Comparison of ENCODE assay signal across 11 mouse cellular contexts in genomic region chr3:138431835-138432234, GRCm38 (mm10). TPM values are rescaled to one million over a fixed set of nuclear protein-coding genes. Genes with fewer than 3 reads are reported as not detected.
DNase-seq lines count a peak whose midpoint lies in the region; ATAC-seq and TF ChIP-seq lines count a peak whose summit lies in the region.
"Had no signal": no experiment of that assay in that cellular context is flagged by ENCODE, and none has a peak within 500 bp of the region (broad histone marks: within the 10 kb centered on the region; RNA-seq: fewer than 3 reads in every experiment).

No protein-coding gene starts in this region.

- no peak overlapping the region for H3K27ac ChIP-seq in heart, adult 2 months
- H3K27ac ChIP-seq in neural tube, embryonic 14.5 days (ENCODE audit: low read depth, low read length) = no peak overlapping the region
- no peak overlapping the region for H3K27ac ChIP-seq in cerebellum, adult 2 months (ENCODE audit: insufficient read depth, low read length)
- H3K27ac ChIP-seq: midbrain, embryonic 12.5 days; stomach, embryonic 15.5 days had no signal

- no peak overlapping the region for H3K4me3 ChIP-seq in heart, adult 2 months
- no peak overlapping the region for H3K4me3 ChIP-seq in neural tube, embryonic 14.5 days (ENCODE audit: low read depth, low read length)
- no peak overlapping the region for H3K4me3 ChIP-seq in cerebellum, adult 2 months (replicated peaks; ENCODE audit: insufficient read depth, low read depth, low read length)
- H3K4me3 ChIP-seq: erythroblast, embryonic 14.5 days; midbrain, embryonic 12.5 days; stomach, embryonic 15.5 days had no signal

- intact Hi-C loops in heart, adult 2 months (cut with DNase I) = loop anchor here (1.0 to 5.0 kb wide), 3 partner anchors 195 to 234 kb away; no protein-coding TSS in a partner anchor
- intact Hi-C loops in heart, postnatal 25 days (cut with DNase I) = loop anchor here (1.0 kb wide), 2 partner anchors 209 to 234 kb away; no protein-coding TSS in a partner anchor

- no peak for TF ChIP-seq POLR2A in heart, adult 2 months (IDR thresholded peaks at IDR 0.05; ENCODE audit: insufficient read depth, low read depth, low read length)
- TF ChIP-seq POLR2A in cerebellum, adult 2 months (IDR thresholded peaks at IDR 0.05; ENCODE audit: borderline replicate concordance, insufficient read depth, low read length) = no peak

- no peaks in the 10 kb centered on the region for H3K79me2 ChIP-seq in heart, adult 2 months (replicated peaks; ENCODE audit: control insufficient read depth, insufficient read depth, low read length)

- DNase-seq in heart, adult 2 months = no peak
- DNase-seq in heart, postnatal 25 days (ENCODE audit: low spot score) = no peak
- DNase-seq in neural tube, embryonic 10.5 days (ENCODE audit: extremely low spot score, low spot score) = no peak
- no peak for DNase-seq in spleen, postnatal 4 days (ENCODE audit: low spot score in 2 of 2)
- DNase-seq in T-cell, adult 2 months (ENCODE audit: low spot score) = no peak
- no peak for DNase-seq in cerebellum, adult 2 months

- no peak overlapping the region for H3K4me2 ChIP-seq in neural tube, embryonic 14.5 days (ENCODE audit: low read depth, low read length)
- H3K4me2 ChIP-seq: midbrain, embryonic 12.5 days; stomach, embryonic 15.5 days had no signal

- ATAC-seq in neural tube, embryonic 14.5 days (ENCODE audit: low read depth) = peak; percentile 82; the same call in 1 of the 2 replicates
- peak; percentile 77 for ATAC-seq in inflammation-experienced regulatory T-cells, adult 6 months

- no peak for TF ChIP-seq EP300 in heart, adult 2 months (IDR thresholded peaks at IDR 0.05; ENCODE audit: insufficient read depth, low read depth, low read length)

- H3K36me3 ChIP-seq in heart, adult 2 months (ENCODE audit: control insufficient read depth, insufficient read depth, low read length) = no peaks in the 10 kb centered on the region
- no peaks in the 10 kb centered on the region for H3K36me3 ChIP-seq in neural tube, embryonic 14.5 days (ENCODE audit: control insufficient read depth, insufficient read depth, low read length)
- H3K36me3 ChIP-seq: midbrain, embryonic 12.5 days; stomach, embryonic 15.5 days had no signal

- no peak overlapping the region for H3K9ac ChIP-seq in heart, adult 2 months (ENCODE audit: low read depth, low read length)
- H3K9ac ChIP-seq in neural tube, embryonic 14.5 days (replicated peaks; ENCODE audit: low read depth, low read length) = no peak overlapping the region
- H3K9ac ChIP-seq: midbrain, embryonic 12.5 days; stomach, embryonic 15.5 days had no signal

- 57% methylated on average over 2 of the region's 2 CpGs for WGBS in heart, adult 2 months
- WGBS in neural tube, embryonic 14.5 days = 88% methylated on average over 2 of the region's 2 CpGs
- 68% methylated on average over 2 of the region's 2 CpGs for WGBS in cerebellum, adult 2 months

- TF ChIP-seq CTCF in heart, adult 2 months (IDR thresholded peaks at IDR 0.05) = peak; percentile 76
- no peak for TF ChIP-seq CTCF in cerebellum, adult 2 months (IDR thresholded peaks at IDR 0.05; ENCODE audit: borderline replicate concordance, insufficient read depth, low read depth, low read length)

- no peaks in the 10 kb centered on the region for H3K9me3 ChIP-seq in neural tube, embryonic 14.5 days (ENCODE audit: control insufficient read depth, low read length)
- H3K9me3 ChIP-seq: midbrain, embryonic 12.5 days; stomach, embryonic 15.5 days had no signal

- no peaks in the 10 kb centered on the region for H3K27me3 ChIP-seq in heart, adult 2 months (ENCODE audit: control insufficient read depth, insufficient read depth, low read length)
- no peaks in the 10 kb centered on the region for H3K27me3 ChIP-seq in neural tube, embryonic 14.5 days (ENCODE audit: control insufficient read depth, insufficient read depth, low read length)
- no peaks in the 10 kb centered on the region for H3K27me3 ChIP-seq in cerebellum, adult 2 months (ENCODE audit: control insufficient read depth, insufficient read depth, low read length)
- H3K27me3 ChIP-seq: midbrain, embryonic 12.5 days; stomach, embryonic 15.5 days had no signal

- no peaks in the 10 kb centered on the region for H3K4me1 ChIP-seq in heart, adult 2 months (ENCODE audit: control insufficient read depth, insufficient read depth, low read length)
- H3K4me1 ChIP-seq in neural tube, embryonic 14.5 days (ENCODE audit: control insufficient read depth, insufficient read depth, low read length) = no peaks in the 10 kb centered on the region
- H3K4me1 ChIP-seq in cerebellum, adult 2 months (ENCODE audit: control insufficient read depth, insufficient read depth, low read length) = no peaks in the 10 kb centered on the region
- H3K4me1 ChIP-seq: midbrain, embryonic 12.5 days; stomach, embryonic 15.5 days had no signal

RNA-seq across cellular contexts. Expression of gene Adh5, which starts 11.1 kb away (rescaled TPM):
- 10 to 100 TPM; 74.1 to 82.3 TPM for total RNA-seq in heart, adult 2 months (2021)
- 40.7 and 72.7 TPM in 2 replicates for polyA plus RNA-seq in heart, adult 2 months (2012; rRNA removed)
- 10 to 100 TPM; 89.9 to 90.2 TPM for total RNA-seq in heart, postnatal 25 days (2021)
- 204 and 218 TPM in 2 replicates for polyA plus RNA-seq in neural tube, embryonic 14.5 days (2014; fragmentation: Nextera tagmentation; extraction: Ambion mirVana)
- 100 to 1,000 TPM; 113 to 118 (median 116) TPM for polyA plus RNA-seq in inflammation-experienced regulatory T-cells, adult 6 months (2017; shearing (Covaris generic))
- polyA plus RNA-seq in cerebellum, adult 2 months (2012; rRNA removed) = 84.3 and 84.6 TPM in 2 replicates

RNA-seq across cellular contexts. Expression of gene Adh4, which starts 16.6 kb away (rescaled TPM):
- total RNA-seq in heart, adult 2 months (2021) = not detected
- polyA plus RNA-seq in heart, adult 2 months (2012; rRNA removed) = not detected in 2 replicates
- not detected for total RNA-seq in heart, postnatal 25 days (2021)
- not detected in 2 replicates for polyA plus RNA-seq in neural tube, embryonic 14.5 days (2014; fragmentation: Nextera tagmentation; extraction: Ambion mirVana)
- polyA plus RNA-seq in inflammation-experienced regulatory T-cells, adult 6 months (2017; shearing (Covaris generic)) = under 1 TPM in 1 of 3 experiments, not detected in 2; 0.34 TPM
- polyA plus RNA-seq in cerebellum, adult 2 months (2012; rRNA removed) = not detected in 2 replicates
- polyA plus RNA-seq: erythroblast, embryonic 14.5 days; midbrain, embryonic 12.5 days; stomach, embryonic 15.5 days had no signal

RNA-seq across cellular contexts. Expression of gene Metap1, which starts 57.5 kb away (rescaled TPM):
- total RNA-seq in heart, adult 2 months (2021) = 10 to 100 TPM; 34.5 to 39.1 TPM
- 21.3 and 37.3 TPM in 2 replicates for polyA plus RNA-seq in heart, adult 2 months (2012; rRNA removed)
- total RNA-seq in heart, postnatal 25 days (2021) = 10 to 100 TPM; 36.7 to 39.3 TPM
- polyA plus RNA-seq in neural tube, embryonic 14.5 days (2014; fragmentation: Nextera tagmentation; extraction: Ambion mirVana) = 57.8 and 59.0 TPM in 2 replicates
- polyA plus RNA-seq in inflammation-experienced regulatory T-cells, adult 6 months (2017; shearing (Covaris generic)) = 10 to 100 TPM; 30.5 to 37.9 (median 35.2) TPM
- 43.1 and 45.3 TPM in 2 replicates for polyA plus RNA-seq in cerebellum, adult 2 months (2012; rRNA removed)
